Mouse (Mus musculus): ENCODE measurements at regions not wholly inside any gene's neighbourhood (a gene's known extent, or its start where the extent isn't known, plus 50 kb on each side); places are given as distances from the start of the nearest gene placed in this dataset.

DNA sequence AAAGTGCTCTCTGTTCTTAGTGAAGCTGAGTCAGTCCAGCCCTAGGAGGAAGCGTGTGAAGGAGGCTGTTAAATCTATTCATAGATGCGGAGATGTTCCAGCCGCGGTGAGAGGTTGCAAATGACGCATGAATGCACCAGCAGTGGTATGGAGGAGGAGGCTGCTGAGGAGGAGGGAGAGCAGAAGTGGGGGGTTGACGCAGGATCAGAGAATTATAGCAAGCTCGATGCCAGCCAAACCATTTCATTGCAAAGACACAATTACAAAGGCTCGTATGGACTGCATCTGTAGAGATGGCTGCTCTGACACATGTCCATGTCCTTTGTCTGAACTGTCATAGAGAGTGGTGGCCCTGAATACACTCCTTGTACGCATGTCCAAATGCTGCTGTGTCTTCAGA, 232.9 kb downstream of the Plk2 start:
- H3K9me3 ChIP-seq (ENCODE audit: control insufficient read depth, insufficient read depth, low read depth, low read length), result no peaks in the 10 kb centered on the region
- no peak for TF ChIP-seq HCFC1 (IDR thresholded peaks at IDR 0.05; ENCODE audit: borderline replicate concordance, insufficient read depth, low read length)
- no peak for TF ChIP-seq ZC3H11A (IDR thresholded peaks at IDR 0.05; ENCODE audit: borderline replicate concordance, low read depth, low read length)
- no peak for TF ChIP-seq MAFK (IDR thresholded peaks at IDR 0.05; ENCODE audit: insufficient read depth, low read depth, low read length)
- no peak for TF ChIP-seq CHD2 (IDR thresholded peaks at IDR 0.05; ENCODE audit: low read depth, low read length)
- no peak for TF ChIP-seq ZNF384 (IDR thresholded peaks at IDR 0.05; ENCODE audit: low read depth, low read length)
- no peak for DNase-seq (ENCODE audit: low read depth, low spot score)
- no peak overlapping the region for H3K4me3 ChIP-seq (ENCODE audit: insufficient read depth in 1 of 2, low read depth in 1 of 2, low read length in 2 of 2, poor library complexity in 1 of 2, severe bottlenecking in 1 of 2)
- no peaks in the 10 kb centered on the region for H3K4me1 ChIP-seq (ENCODE audit: control insufficient read depth in 2 of 2, insufficient read depth in 2 of 2, low read length in 2 of 2, poor library complexity in 1 of 2)
- H3K9ac ChIP-seq (ENCODE audit: insufficient read depth, low read depth, low read length, poor library complexity, severe bottlenecking), result no peak overlapping the region
- no peak overlapping the region for H3K27ac ChIP-seq (ENCODE audit: insufficient read depth, low read depth, low read length, poor library complexity, severe bottlenecking)
- in situ Hi-C loops (cut with MboI; ENCODE audit: low sequenced_read_pairs in 2 of 2, unreplicated experiment in 2 of 2), result no loop called here
- H3K36me3 ChIP-seq (ENCODE audit: control insufficient read depth, insufficient read depth, low read length, poor library complexity, severe bottlenecking), result no peaks in the 10 kb centered on the region

DNA sequence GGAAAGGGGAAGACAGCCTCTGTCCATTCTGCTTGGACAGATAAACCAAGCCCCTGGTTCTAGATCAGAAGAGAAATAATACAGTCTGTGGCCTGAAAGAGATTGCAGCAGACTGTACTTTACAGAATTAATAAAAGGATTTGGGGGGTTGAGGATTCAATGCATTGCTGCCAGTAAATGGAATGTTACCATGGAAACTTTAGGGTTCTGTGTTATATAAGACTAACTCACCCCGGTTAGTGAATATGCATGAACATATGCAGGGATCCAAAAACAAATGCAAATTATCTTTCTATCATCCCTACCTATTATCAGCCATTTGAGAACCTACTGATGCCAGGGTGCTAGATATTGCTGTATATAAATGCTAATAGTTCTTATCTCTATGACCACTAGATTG, 233.4 kb downstream of the Plk2 start:
- in situ Hi-C loops (cut with MboI; ENCODE audit: low sequenced_read_pairs in 2 of 2, unreplicated experiment in 2 of 2), result no loop called here
- no peaks in the 10 kb centered on the region for H3K36me3 ChIP-seq (ENCODE audit: control insufficient read depth, insufficient read depth, low read length, poor library complexity, severe bottlenecking)
- H3K9ac ChIP-seq (ENCODE audit: insufficient read depth, low read depth, low read length, poor library complexity, severe bottlenecking), result no peak overlapping the region
- no peaks in the 10 kb centered on the region for H3K9me3 ChIP-seq (ENCODE audit: control insufficient read depth, insufficient read depth, low read depth, low read length)
- no peak overlapping the region for H3K4me3 ChIP-seq (ENCODE audit: insufficient read depth in 1 of 2, low read depth in 1 of 2, low read length in 2 of 2, poor library complexity in 1 of 2, severe bottlenecking in 1 of 2)
- no peak overlapping the region for H3K27ac ChIP-seq (ENCODE audit: insufficient read depth, low read depth, low read length, poor library complexity, severe bottlenecking)
- TF ChIP-seq HCFC1 (IDR thresholded peaks at IDR 0.05; ENCODE audit: borderline replicate concordance, insufficient read depth, low read length), result no peak
- no peak for TF ChIP-seq ZC3H11A (IDR thresholded peaks at IDR 0.05; ENCODE audit: borderline replicate concordance, low read depth, low read length)
- no peak for TF ChIP-seq ZNF384 (IDR thresholded peaks at IDR 0.05; ENCODE audit: low read depth, low read length)
- TF ChIP-seq CHD2 (IDR thresholded peaks at IDR 0.05; ENCODE audit: low read depth, low read length), result no peak
- no peak for TF ChIP-seq MAFK (IDR thresholded peaks at IDR 0.05; ENCODE audit: insufficient read depth, low read depth, low read length)
- H3K4me1 ChIP-seq (ENCODE audit: control insufficient read depth in 2 of 2, insufficient read depth in 2 of 2, low read length in 2 of 2, poor library complexity in 1 of 2), result no peaks in the 10 kb centered on the region
- no peak for DNase-seq (ENCODE audit: low read depth, low spot score)

DNA sequence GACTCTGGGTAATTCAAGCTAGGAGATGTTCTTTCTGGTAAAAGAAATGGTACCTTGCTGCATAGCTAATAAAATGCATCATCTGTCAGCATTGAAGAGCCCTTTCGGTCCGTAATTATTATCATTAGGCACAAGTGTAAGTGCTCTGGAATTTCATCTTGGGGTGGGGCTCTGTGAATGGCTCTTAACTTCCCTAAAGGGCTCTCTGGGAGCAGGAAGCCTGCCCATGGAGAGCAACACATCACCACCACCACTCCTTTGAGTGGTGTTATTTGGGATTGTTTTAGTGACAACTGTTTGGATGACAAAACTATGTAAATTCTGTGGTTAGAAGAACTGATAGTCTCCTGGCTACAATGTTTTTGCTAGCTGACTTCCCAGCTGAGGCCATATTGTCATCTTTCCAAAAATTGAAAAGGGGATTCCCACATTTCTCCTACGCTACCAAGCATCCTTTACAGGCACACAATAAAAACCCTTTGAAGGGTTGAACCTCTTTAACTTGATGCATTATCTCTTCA, 238.5 kb downstream of the Plk2 start:
- Histone ChIP-seq H3K36me3 (ENCODE audit: control insufficient read depth, insufficient read depth, low read length, poor library complexity, severe bottlenecking) (no peaks in the 10 kb centered on the region), H3K4me3 (ENCODE audit: insufficient read depth in 1 of 2, low read depth in 1 of 2, low read length in 2 of 2, poor library complexity in 1 of 2, severe bottlenecking in 1 of 2) (no peak overlapping the region), H3K4me1 (ENCODE audit: control insufficient read depth in 2 of 2, insufficient read depth in 2 of 2, low read length in 2 of 2, poor library complexity in 1 of 2) (no peaks in the 10 kb centered on the region), H3K9me3 (ENCODE audit: control insufficient read depth, insufficient read depth, low read depth, low read length) (no peaks in the 10 kb centered on the region), H3K9ac (ENCODE audit: insufficient read depth, low read depth, low read length, poor library complexity, severe bottlenecking) (no peak overlapping the region), H3K27ac (ENCODE audit: insufficient read depth, low read depth, low read length, poor library complexity, severe bottlenecking) (no peak overlapping the region)
- TF ChIP-seq ZC3H11A (IDR thresholded peaks at IDR 0.05; ENCODE audit: borderline replicate concordance, low read depth, low read length) (no peak), MAFK (IDR thresholded peaks at IDR 0.05; ENCODE audit: insufficient read depth, low read depth, low read length) (no peak), HCFC1 (IDR thresholded peaks at IDR 0.05; ENCODE audit: borderline replicate concordance, insufficient read depth, low read length) (no peak), ZNF384 (IDR thresholded peaks at IDR 0.05; ENCODE audit: low read depth, low read length) (no peak), CHD2 (IDR thresholded peaks at IDR 0.05; ENCODE audit: low read depth, low read length) (no peak)
- no peak for DNase-seq (ENCODE audit: low read depth, low spot score)
- in situ Hi-C loops (cut with MboI; ENCODE audit: low sequenced_read_pairs in 2 of 2, unreplicated experiment in 2 of 2), result no loop called here

DNA sequence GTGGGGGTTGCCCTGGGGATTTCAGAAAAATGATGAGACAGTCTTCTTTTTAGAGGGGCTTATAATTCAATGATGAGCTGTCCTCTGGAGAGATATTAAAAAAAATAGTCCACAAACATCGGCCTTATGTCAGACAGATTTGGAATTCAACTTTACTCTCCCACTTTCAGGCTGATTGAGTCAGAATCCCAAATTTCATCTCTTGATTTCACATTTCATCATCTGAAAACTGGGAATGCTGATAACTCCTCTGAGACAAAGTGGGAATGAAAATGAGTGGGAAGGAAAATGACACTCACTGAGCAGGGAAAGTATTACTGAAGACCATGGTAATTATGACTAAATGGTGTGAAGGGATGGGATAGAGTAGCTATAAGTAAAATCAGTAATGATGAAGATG, 239.1 kb downstream of the Plk2 start:
- no peaks in the 10 kb centered on the region for H3K4me1 ChIP-seq (ENCODE audit: control insufficient read depth in 2 of 2, insufficient read depth in 2 of 2, low read length in 2 of 2, poor library complexity in 1 of 2)
- H3K9me3 ChIP-seq (ENCODE audit: control insufficient read depth, insufficient read depth, low read depth, low read length), result no peaks in the 10 kb centered on the region
- no peak overlapping the region for H3K4me3 ChIP-seq (ENCODE audit: insufficient read depth in 1 of 2, low read depth in 1 of 2, low read length in 2 of 2, poor library complexity in 1 of 2, severe bottlenecking in 1 of 2)
- no peak overlapping the region for H3K27ac ChIP-seq (ENCODE audit: insufficient read depth, low read depth, low read length, poor library complexity, severe bottlenecking)
- no peak for DNase-seq (ENCODE audit: low read depth, low spot score)
- no peak overlapping the region for H3K9ac ChIP-seq (ENCODE audit: insufficient read depth, low read depth, low read length, poor library complexity, severe bottlenecking)
- H3K36me3 ChIP-seq (ENCODE audit: control insufficient read depth, insufficient read depth, low read length, poor library complexity, severe bottlenecking), result no peaks in the 10 kb centered on the region
- in situ Hi-C loops (cut with MboI; ENCODE audit: low sequenced_read_pairs in 2 of 2, unreplicated experiment in 2 of 2), result no loop called here
- TF ChIP-seq MAFK (IDR thresholded peaks at IDR 0.05; ENCODE audit: insufficient read depth, low read depth, low read length) (no peak), HCFC1 (IDR thresholded peaks at IDR 0.05; ENCODE audit: borderline replicate concordance, insufficient read depth, low read length) (no peak), ZC3H11A (IDR thresholded peaks at IDR 0.05; ENCODE audit: borderline replicate concordance, low read depth, low read length) (no peak), CHD2 (IDR thresholded peaks at IDR 0.05; ENCODE audit: low read depth, low read length) (no peak), ZNF384 (IDR thresholded peaks at IDR 0.05; ENCODE audit: low read depth, low read length) (no peak)

DNA sequence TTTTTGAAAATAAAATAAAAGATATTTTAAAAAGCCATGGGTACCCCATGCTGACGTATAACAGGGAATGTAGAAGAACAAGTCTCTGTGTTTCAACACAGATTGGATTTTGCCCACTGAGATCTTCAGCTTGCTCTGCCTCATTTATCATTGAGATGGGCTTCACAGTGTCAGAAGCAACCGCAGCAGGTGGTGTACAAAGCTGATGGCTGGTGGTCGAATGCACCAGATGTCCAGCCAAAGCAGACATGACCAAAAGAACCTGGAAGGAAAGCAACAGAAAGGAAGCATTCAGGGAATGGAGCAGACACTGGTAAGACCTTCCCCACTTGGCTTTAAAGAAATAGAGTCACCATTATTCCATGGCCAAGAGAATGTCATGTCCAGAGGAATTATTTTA, 247.9 kb downstream of the Plk2 start:
- in situ Hi-C loops (cut with MboI; ENCODE audit: low sequenced_read_pairs in 2 of 2, unreplicated experiment in 2 of 2), result no loop called here
- DNase-seq (ENCODE audit: low read depth, low spot score), result no peak
- TF ChIP-seq ZNF384 (IDR thresholded peaks at IDR 0.05; ENCODE audit: low read depth, low read length), result no peak
- no peak for TF ChIP-seq MAFK (IDR thresholded peaks at IDR 0.05; ENCODE audit: insufficient read depth, low read depth, low read length)
- H3K9ac ChIP-seq (ENCODE audit: insufficient read depth, low read depth, low read length, poor library complexity, severe bottlenecking), result no peak overlapping the region
- H3K4me3 ChIP-seq (ENCODE audit: insufficient read depth in 1 of 2, low read depth in 1 of 2, low read length in 2 of 2, poor library complexity in 1 of 2, severe bottlenecking in 1 of 2), result no peak overlapping the region
- no peak overlapping the region for H3K27ac ChIP-seq (ENCODE audit: insufficient read depth, low read depth, low read length, poor library complexity, severe bottlenecking)
- H3K36me3 ChIP-seq (ENCODE audit: control insufficient read depth, insufficient read depth, low read length, poor library complexity, severe bottlenecking), result no peaks in the 10 kb centered on the region
- H3K4me1 ChIP-seq (ENCODE audit: control insufficient read depth in 2 of 2, insufficient read depth in 2 of 2, low read length in 2 of 2, poor library complexity in 1 of 2), result no peaks in the 10 kb centered on the region
- H3K9me3 ChIP-seq (ENCODE audit: control insufficient read depth, insufficient read depth, low read depth, low read length), result no peaks in the 10 kb centered on the region

Measured in ES-E14 (cell line).